Mouse (Mus musculus) hindbrain, embryonic 14.5 days (tissue): ENCODE results near the gene Tmem181a. TPM values are rescaled to one million over a fixed set of nuclear protein-coding genes. Genes with fewer than 3 reads are reported as not detected.
A peak's percentile ranks its signal among the peaks of the same experiment; 100 is the strongest.
"Not testable (repeated sequence)": the region's sequence is repeated elsewhere in the genome, so short reads cannot be mapped to it uniquely, and the experiment has no call there.

Source experiments
- ATAC-seq: fragments of 200-750 bp; cut with Nextera tagmentation; 2 replicates; pipeline ENCODE4 v1.8.0; 2017; ENCODE audit warnings: moderate number of reproducible peaks, mild to moderate bottlenecking, moderate TSS enrichment, moderate library complexity; ENCODE audit not compliant: low FRiP score
- DNase-seq: peaks from one replicate; pipeline ENCODE4 v3.0.0-alpha.2; 2015; ENCODE audit warnings: low spot score
- H3K27ac ChIP-seq: fragments of 300-500 bp; sonication (generic); 2 replicates; pipeline ENCODE4 v1.5.1; 2014; ENCODE audit warnings: mild to moderate bottlenecking, moderate library complexity
- H3K27me3 ChIP-seq: fragments of 300-500 bp; sonication (generic); 2 replicates; pipeline ENCODE4 v1.6.1; 2014; ENCODE audit warnings: mild to moderate bottlenecking, low read length, mixed read lengths; ENCODE audit not compliant: control insufficient read depth, insufficient read depth
- H3K36me3 ChIP-seq: fragments of 300-500 bp; sonication (generic); replicated peaks from 2 replicates; pipeline ENCODE4 v1.6.1; 2014; ENCODE audit not compliant: control insufficient read depth, insufficient read depth
- H3K4me1 ChIP-seq: fragments of 300-500 bp; sonication (generic); replicated peaks from 2 replicates; pipeline ENCODE4 v1.6.1; 2014; ENCODE audit warnings: antibody characterized with exemption, low read length, mixed read lengths; ENCODE audit not compliant: control insufficient read depth, insufficient read depth
- H3K4me2 ChIP-seq: fragments of 300-500 bp; sonication (generic); replicated peaks from 2 replicates; pipeline ENCODE4 v1.6.1; 2014; ENCODE audit warnings: mild to moderate bottlenecking, moderate library complexity
- H3K4me3 ChIP-seq: fragments of 300-500 bp; sonication (generic); replicated peaks from 2 replicates; pipeline ENCODE4 v1.5.1; 2014; ENCODE audit warnings: mild to moderate bottlenecking, low read length
- H3K9ac ChIP-seq: fragments of 300-500 bp; sonication (generic); 2 replicates; pipeline ENCODE4 v1.6.1; 2014
- H3K9me3 ChIP-seq: fragments of 300-500 bp; sonication (generic); 2 replicates; pipeline ENCODE4 v1.6.1; 2016; ENCODE audit warnings: low read length; ENCODE audit not compliant: control insufficient read depth
- WGBS: fragments of 180-500 bp; shearing (Covaris S2); extraction: QIAGEN DNeasy Blood & Tissue Kit; methylation state at CpG from one replicate; pipeline ENCODE4 v1.1.7; 2014; 5-methylcytosine and 5-hydroxymethylcytosine counted together
- polyA plus RNA-seq: library from polyadenylated mRNA; unstranded; fragments of >200 nt; fragmentation: Nextera tagmentation; extraction: Ambion mirVana; gene quantifications from 2 replicates; pipeline ENCODE4 v1.2.1, GENCODE M21; 2014

Gene Tmem181a
- polyA plus RNA-seq: 59.6 and 67.4 TPM in 2 replicates

DNA sequence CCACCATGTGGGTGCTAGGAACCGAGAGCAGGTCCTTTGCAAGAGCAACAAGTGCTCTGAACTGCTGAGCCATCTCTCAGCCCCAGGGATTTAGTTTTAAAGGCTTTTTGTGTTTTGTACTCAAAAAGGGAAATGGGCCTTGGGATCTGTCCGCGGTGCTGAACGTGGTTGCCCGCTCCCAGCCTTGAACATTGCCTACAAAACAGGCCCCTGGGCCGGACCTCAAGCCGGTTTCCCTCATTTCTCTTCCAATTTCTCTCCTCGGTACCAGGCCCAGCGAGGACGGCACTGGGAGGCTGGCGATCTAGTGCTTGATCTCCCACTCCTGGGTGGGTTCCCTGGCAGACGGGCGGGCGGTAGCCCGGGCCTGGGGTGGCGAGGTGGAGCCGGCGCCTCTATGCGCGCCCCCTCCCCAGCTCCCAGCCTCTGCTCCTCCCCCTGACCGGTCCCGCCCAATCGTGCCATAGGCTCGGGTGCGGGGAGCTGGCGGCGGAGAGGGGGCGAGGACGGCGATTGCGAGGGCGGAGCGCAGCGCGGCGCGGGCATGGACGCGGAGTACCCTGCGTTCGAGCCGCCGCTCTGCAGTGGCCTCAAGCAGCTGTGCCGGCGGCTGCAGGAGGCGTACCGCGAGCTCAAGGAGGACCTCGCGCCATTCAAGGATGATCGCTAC is at the start of gene Tmem181a:
Tmem181a (plus strand) TSS at position 461 of the 670 bp plus-strand sequence.
- DNase-seq: not testable (repeated sequence)
- 0% methylated on average over 4 of the region's 51 CpGs for whole genome bisulfite sequencing

DNA sequence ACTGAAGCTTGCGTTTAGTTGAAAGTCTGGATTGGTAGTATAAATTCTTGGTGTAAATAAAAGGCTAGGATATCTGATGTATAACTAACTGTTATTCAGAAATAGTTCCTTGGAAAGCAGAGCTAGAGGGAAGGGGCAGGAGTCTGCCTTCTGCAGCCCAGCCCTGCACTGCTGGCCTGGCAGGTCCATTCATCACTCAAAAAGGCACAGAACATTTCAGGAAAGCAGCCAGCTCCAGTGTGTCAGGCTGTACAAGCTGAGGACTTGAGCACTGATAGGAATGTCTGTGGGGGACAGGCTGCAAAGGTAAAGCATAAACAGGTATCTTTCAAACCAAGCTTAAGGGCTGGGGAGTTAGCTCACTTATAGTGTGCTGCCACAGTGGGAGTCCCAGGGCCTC is 44.9 kb upstream of the Tmem181a start:
- WGBS: 95% methylated on average over 1 of the region's 1 CpGs
- Histone ChIP-seq H3K4me2 (no peak overlapping the region), H3K9ac (no peak overlapping the region), H3K9me3 (no peaks in the 10 kb centered on the region), H3K27me3 (no peaks in the 10 kb centered on the region), H3K4me1 (no peaks in the 10 kb centered on the region), H3K36me3 (peaks cover 92% of the 10 kb centered on the region), H3K27ac (no peak overlapping the region), H3K4me3 (no peak overlapping the region)
- no peak for DNase-seq
- no peak for ATAC-seq

More for the DNA sequence above, at the start of gene Tmem181a:
- peak within 1 kb of the TSS; percentile 29 for H3K4me3 ChIP-seq
- peak within 1 kb of the TSS; percentile 50 for H3K4me2 ChIP-seq
- H3K4me1 ChIP-seq, H3K36me3 ChIP-seq, H3K27ac ChIP-seq, H3K9me3 ChIP-seq, H3K27me3 ChIP-seq: not testable (repeated sequence)
- peak; percentile 88 for ATAC-seq
- peak within 1 kb of the TSS; percentile 51; the same call in 1 of the 2 replicates for H3K9ac ChIP-seq

DNA sequence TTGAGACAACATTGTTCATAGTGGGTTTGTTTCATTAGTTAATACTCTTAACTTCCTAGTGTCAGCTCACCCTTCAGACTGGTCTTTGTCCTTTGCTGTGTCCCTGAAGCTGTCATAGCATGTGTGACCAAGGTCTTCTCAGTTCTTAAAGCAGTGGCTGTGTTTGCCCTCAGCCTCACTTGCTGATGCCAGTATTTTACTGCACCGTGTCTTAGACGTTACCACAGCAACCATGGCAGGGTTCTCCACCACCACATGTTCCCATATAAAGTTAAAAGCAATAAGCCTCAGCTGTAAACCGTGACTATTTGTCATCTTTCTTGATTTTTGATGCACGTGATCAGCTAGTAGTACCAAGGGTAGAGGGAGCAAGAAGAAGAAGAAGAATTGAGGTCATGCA is 41.0 kb upstream of the Tmem181a start:
- no peak overlapping the region for H3K4me2 ChIP-seq
- H3K4me3 ChIP-seq: no peak overlapping the region
- H3K9ac ChIP-seq: no peak overlapping the region
- peaks cover 70% of the 10 kb centered on the region for H3K36me3 ChIP-seq
- no peak overlapping the region for H3K27ac ChIP-seq
- H3K27me3 ChIP-seq: no peaks in the 10 kb centered on the region
- H3K9me3 ChIP-seq: no peaks in the 10 kb centered on the region
- DNase-seq (no peak), ATAC-seq (no peak)
- no peaks in the 10 kb centered on the region for H3K4me1 ChIP-seq
- WGBS: 84% methylated on average over 4 of the region's 4 CpGs

DNA sequence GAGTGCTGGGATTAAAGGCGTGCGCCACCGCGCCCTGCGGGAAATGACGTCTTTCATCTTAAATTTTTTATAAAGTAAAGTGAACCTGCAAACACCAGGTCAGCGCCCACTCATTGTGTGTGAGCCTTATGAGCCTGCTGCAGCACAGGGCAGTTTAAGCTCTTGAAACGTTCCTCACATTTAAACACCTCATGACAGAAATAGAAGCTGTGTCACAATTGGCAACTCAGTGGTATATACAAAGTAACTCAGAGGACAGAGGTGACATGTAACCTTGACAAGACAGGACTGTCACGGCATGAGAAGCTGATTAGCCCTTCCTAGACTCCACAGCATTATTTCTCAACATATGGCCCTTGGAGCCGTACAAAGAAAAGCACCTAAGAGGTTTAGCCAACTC is 40.1 kb upstream of the Tmem181a start:
- Histone ChIP-seq H3K4me2 (no peak overlapping the region), H3K4me3 (no peak overlapping the region), H3K9ac (no peak overlapping the region), H3K9me3 (no peaks in the 10 kb centered on the region), H3K4me1 (no peaks in the 10 kb centered on the region), H3K27me3 (no peaks in the 10 kb centered on the region), H3K27ac (no peak overlapping the region), H3K36me3 (peaks cover 62% of the 10 kb centered on the region)
- DNase-seq: no peak
- ATAC-seq: no peak
- 97% methylated on average over 10 of the region's 10 CpGs for WGBS

DNA sequence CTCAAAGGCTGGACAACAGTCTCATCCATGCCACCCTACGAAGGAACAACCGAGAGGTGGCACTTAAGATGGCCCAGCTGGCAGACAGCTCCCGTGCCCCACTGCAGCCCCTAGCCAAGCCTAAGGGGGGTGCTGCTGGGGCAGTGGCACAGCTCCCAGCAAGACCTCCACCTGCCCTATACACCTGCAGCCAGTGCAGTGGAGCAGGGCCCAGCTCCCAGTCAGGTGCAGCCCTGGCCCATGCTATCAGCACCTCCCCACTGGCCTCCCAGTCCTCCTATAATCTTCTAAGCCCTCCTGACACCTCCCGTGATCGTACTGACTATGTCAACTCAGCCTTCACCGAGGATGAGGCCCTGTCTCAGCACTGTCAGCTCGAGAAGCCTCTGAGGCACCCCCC is 24.0 kb upstream of the Tmem181a start:
- H3K36me3 ChIP-seq, H3K27ac ChIP-seq, H3K9ac ChIP-seq, H3K4me2 ChIP-seq, DNase-seq, ATAC-seq, H3K9me3 ChIP-seq, H3K4me3 ChIP-seq, H3K27me3 ChIP-seq, H3K4me1 ChIP-seq: not testable (repeated sequence)
- WGBS: no CpG with 5 or more reads among the region's 7 CpGs

DNA sequence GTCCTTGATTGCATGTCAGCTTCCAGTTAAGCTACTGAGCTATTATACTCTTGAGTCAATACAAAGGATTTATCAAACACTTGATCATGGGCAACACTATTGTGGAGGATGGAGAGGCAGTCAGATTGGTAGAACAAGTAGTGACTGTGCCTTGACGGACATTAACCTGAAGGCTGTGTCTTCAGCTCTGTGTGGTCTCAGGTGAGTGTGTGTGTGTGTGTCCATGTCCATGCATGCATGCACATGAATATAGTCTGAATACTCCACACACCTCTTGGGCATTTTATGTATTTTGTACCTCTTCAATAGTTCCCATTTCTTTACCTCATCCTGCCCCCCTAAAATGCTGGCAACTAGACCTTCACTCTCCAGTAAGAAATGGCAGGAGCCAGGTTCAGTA is 5.4 kb upstream of the Tmem181a start:
- H3K9me3 ChIP-seq, H3K27ac ChIP-seq, DNase-seq, H3K4me2 ChIP-seq, H3K27me3 ChIP-seq, H3K9ac ChIP-seq, ATAC-seq, H3K4me1 ChIP-seq, H3K4me3 ChIP-seq, H3K36me3 ChIP-seq: not testable (repeated sequence)
- 85% methylated on average over 1 of the region's 1 CpGs for WGBS

DNA sequence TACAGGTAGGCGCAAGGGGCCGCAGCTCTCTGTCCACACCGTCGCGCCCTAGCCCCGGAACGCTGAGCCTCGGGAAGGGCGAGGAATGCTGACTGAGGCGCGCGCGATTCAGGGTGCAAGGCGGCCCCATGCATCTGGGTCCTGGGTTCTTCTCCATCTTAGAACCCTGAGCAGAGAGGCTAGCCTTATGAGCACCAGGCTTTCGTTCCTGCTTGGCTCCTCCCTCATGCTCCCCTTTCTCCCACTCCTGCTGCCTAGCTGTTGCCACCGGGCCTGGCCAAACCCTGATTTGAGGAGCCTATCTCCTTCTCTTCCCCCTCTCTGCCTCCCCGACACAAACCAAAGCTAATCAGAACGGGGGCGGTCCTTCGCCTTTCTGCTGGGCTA is 403 bp downstream of the Tmem181a start:
- not testable (repeated sequence) for H3K4me1 ChIP-seq, H3K36me3 ChIP-seq, H3K27me3 ChIP-seq, ATAC-seq, H3K9me3 ChIP-seq, H3K27ac ChIP-seq
- peak; percentile 10 for DNase-seq
- WGBS: 0% methylated on average over 3 of the region's 20 CpGs
- H3K9ac ChIP-seq: peak overlapping the region; percentile 51; the same call in 1 of the 2 replicates
- peak overlapping the region; percentile 29 for H3K4me3 ChIP-seq
- H3K4me2 ChIP-seq: peak overlapping the region; percentile 50

DNA sequence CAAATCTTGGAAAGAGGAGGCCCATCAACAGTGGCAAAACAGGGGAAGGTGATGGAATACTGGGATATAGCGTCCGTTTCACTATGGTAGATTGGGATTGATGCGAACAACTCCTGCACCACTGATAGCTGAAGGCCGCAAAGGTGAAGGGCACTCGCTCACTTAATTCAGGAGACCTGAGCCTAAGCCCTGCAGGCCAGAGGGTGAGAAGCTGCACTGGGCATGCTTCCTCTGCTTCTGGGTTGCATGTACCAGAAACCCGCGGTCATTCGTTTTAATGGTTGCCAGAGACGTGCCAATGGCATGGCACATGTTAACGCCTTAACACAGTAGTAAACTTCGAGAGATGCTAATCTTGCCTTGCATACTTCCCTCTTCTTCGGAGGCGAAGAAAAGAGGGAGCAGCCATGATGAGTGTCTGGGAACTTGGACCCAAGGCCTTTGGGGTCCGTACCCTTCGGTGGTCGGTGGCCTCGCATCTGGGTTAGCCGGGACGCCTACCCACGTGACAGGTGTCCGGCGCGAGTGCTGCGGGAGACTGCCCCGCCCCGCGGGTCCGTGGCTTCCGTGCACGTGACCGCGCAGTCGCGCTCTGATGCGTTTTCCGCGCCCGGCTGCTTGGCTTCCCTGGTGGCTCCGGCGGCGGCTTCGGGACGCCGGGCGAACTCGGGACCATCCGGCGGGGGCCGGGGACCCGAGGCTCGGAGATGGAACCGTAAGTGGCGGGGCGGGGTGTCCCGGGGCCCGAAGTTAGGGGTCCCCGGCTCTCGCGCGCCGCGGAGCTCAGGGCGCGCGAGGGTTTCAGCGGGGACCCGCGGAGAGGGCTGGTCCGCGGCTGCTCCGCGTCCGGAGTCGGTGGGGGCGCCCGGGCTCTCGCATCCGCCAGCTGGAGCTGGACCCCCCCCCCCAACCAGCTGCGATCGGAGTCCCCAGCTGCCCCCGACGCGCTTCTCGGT is 13.5 kb downstream of the Tmem181a start:
- ATAC-seq (peak; percentile 82), DNase-seq (peak; percentile 23)
- not testable (repeated sequence) for H3K4me1 ChIP-seq, H3K27me3 ChIP-seq, H3K36me3 ChIP-seq, H3K9me3 ChIP-seq, H3K27ac ChIP-seq
- peak overlapping the region; percentile 65 for H3K4me2 ChIP-seq
- H3K9ac ChIP-seq: peak overlapping the region; percentile 59
- H3K4me3 ChIP-seq: peak overlapping the region; percentile 46
- WGBS: 2% methylated on average over 51 of the region's 84 CpGs

DNA sequence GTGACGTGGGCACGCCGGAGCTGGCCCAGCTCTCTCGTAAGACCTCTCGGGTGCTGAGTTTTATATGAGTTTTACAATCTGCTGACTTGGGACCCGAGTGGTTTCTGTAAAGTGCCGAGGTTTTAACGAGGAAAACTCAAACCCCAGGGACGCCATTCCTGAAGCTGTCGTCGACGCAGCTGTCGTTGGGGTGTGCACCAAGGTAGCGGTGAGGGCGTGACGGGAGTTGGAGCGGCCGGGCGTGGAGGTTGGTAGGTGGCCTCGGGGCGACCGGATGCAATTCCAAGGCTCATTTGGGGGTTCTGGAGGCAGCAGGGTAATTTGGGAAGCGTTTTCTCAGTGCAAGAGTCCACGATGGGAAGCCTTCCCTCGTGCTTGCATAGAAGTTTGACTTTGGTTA is 14.2 kb downstream of the Tmem181a start:
- Histone ChIP-seq H3K9ac (peak overlapping the region; percentile 59), H3K4me3 (peak overlapping the region; percentile 46), H3K4me2 (peak overlapping the region; percentile 65)
- not testable (repeated sequence) for H3K4me1 ChIP-seq, H3K27ac ChIP-seq, H3K27me3 ChIP-seq, H3K36me3 ChIP-seq, H3K9me3 ChIP-seq
- WGBS: under 1% methylated on average over 24 of the region's 25 CpGs
- DNase-seq: peak; percentile 26
- 0 out of 2 replicates have a peak, but pooled peaks have one; percentile 1 for ATAC-seq
